Mouse (Mus musculus) midbrain, postnatal 0 days (tissue): Measurements from ENCODE around the gene Celf2. TPM values are rescaled to one million over a fixed set of nuclear protein-coding genes. Genes with fewer than 3 reads are reported as not detected.

Experiments
- ATAC-seq: fragments of 200-750 bp; cut with Nextera tagmentation; 2 replicates; pipeline ENCODE4 v1.8.0; 2017; ENCODE audit warnings: moderate number of reproducible peaks, mild to moderate bottlenecking, moderate TSS enrichment, moderate library complexity; ENCODE audit not compliant: low FRiP score
- DNase-seq: peaks from one replicate; pipeline ENCODE4 v3.0.0-alpha.2; 2015; ENCODE audit warnings: low spot score
- H3K27ac ChIP-seq: fragments of 300-500 bp; sonication (generic); 2 replicates; pipeline ENCODE4 v1.5.1; 2014; ENCODE audit warnings: low read depth, mild to moderate bottlenecking, low read length, mixed read lengths
- H3K27me3 ChIP-seq: fragments of 300-500 bp; sonication (generic); 2 replicates; pipeline ENCODE4 v1.6.1; 2014; ENCODE audit warnings: low read length, control low read depth, mixed read lengths; ENCODE audit not compliant: insufficient read depth
- H3K36me3 ChIP-seq: fragments of 300-500 bp; sonication (generic); 2 replicates; pipeline ENCODE4 v1.6.1; 2014; ENCODE audit warnings: low read length, control low read depth, mixed read lengths; ENCODE audit not compliant: insufficient read depth
- H3K4me1 ChIP-seq: fragments of 300-500 bp; sonication (generic); 2 replicates; pipeline ENCODE4 v1.6.1; 2014; ENCODE audit warnings: mild to moderate bottlenecking, control low read depth, antibody characterized with exemption, low read length, mixed read lengths; ENCODE audit not compliant: insufficient read depth
- H3K4me2 ChIP-seq: fragments of 300-500 bp; sonication (generic); 2 replicates; pipeline ENCODE4 v1.6.1; 2014; ENCODE audit warnings: low read depth, mild to moderate bottlenecking, low read length, mixed read lengths; ENCODE audit not compliant: poor library complexity, severe bottlenecking
- H3K4me3 ChIP-seq: fragments of 300-500 bp; sonication (generic); 2 replicates; pipeline ENCODE4 v1.5.1; 2014; ENCODE audit warnings: low read depth, mild to moderate bottlenecking, low read length, moderate library complexity
- H3K9ac ChIP-seq: fragments of 300-500 bp; sonication (generic); replicated peaks from 2 replicates; pipeline ENCODE4 v1.6.1; 2014; ENCODE audit warnings: mild to moderate bottlenecking, low read length, moderate library complexity, mixed read lengths; ENCODE audit not compliant: poor library complexity, severe bottlenecking
- H3K9me3 ChIP-seq: fragments of 300-500 bp; sonication (generic); 2 replicates; pipeline ENCODE4 v1.6.1; 2016; ENCODE audit warnings: low read length, control low read depth
- CTCF ChIP-seq: IDR thresholded peaks from 2 replicates; pipeline ENCODE4 v1.5.1; 2016; ENCODE audit warnings: antibody characterized with exemption, mild to moderate bottlenecking
- WGBS: fragments of 180-500 bp; shearing (Covaris S2); extraction: QIAGEN DNeasy Blood & Tissue Kit; methylation state at CpG from one replicate; pipeline ENCODE4 v1.1.7; 2014; 5-methylcytosine and 5-hydroxymethylcytosine counted together
- polyA plus RNA-seq: library from polyadenylated mRNA; unstranded; fragments of >200 nt; fragmentation: Nextera tagmentation; extraction: Ambion mirVana; gene quantifications from 2 replicates; pipeline ENCODE4 v1.2.1, GENCODE M21; 2015
- total RNA-seq: library from RNA; depleted of rRNA; stranded (reverse); fragments of >200 nt; gene quantifications from 2 replicates; pipeline ENCODE4 v1.2.3, GENCODE M21; 2014

Celf2 gene
- total and polyA plus RNA-seq, 2 experiments from 2014 or later, result 112 to 135 TPM

DNA sequence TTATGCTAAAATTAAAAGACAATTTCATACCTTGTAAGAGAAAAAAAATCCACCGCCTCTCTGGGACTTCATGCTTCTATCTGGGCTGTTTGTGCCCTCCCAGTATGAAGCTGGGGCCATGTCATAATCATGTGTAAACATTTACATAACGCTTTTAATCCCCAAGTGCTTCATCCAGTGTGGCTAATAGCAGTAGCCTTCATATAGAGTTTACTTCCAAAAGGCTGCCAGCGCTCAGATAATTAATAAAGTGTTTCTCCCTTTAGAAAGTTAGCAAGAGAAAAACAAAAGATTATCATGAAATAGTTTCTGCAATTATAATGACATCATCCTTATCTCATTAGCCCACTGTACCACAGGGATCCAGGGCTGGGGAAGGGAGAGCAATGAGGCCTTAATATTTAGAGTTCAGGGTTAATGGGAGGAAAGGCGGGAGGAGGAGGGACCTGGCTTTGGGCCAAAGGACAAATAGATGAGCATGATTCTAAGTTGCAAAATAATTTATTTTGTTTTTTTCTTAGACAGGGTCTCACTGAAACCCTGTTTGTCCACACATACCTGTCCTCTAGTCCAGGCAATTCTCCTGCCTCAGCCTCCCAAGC is 425.8 kb downstream of the Celf2 start:
- H3K9me3 ChIP-seq, result no peaks in the 10 kb centered on the region
- WGBS, result 72% methylated on average over 4 of the region's 4 CpGs
- no peak overlapping the region for H3K9ac ChIP-seq
- DNase-seq, result no peak
- H3K4me1 ChIP-seq, result 0 out of 2 replicates have a peak, but pooled peaks cover 10% of the 10 kb centered on the region
- H3K4me2 ChIP-seq, result no peak overlapping the region
- H3K27me3 ChIP-seq, result no peaks in the 10 kb centered on the region
- H3K27ac ChIP-seq, result no peak overlapping the region
- H3K4me3 ChIP-seq, result no peak overlapping the region
- no peaks in the 10 kb centered on the region for H3K36me3 ChIP-seq
- TF ChIP-seq CTCF, result no peak
- ATAC-seq, result no peak

DNA sequence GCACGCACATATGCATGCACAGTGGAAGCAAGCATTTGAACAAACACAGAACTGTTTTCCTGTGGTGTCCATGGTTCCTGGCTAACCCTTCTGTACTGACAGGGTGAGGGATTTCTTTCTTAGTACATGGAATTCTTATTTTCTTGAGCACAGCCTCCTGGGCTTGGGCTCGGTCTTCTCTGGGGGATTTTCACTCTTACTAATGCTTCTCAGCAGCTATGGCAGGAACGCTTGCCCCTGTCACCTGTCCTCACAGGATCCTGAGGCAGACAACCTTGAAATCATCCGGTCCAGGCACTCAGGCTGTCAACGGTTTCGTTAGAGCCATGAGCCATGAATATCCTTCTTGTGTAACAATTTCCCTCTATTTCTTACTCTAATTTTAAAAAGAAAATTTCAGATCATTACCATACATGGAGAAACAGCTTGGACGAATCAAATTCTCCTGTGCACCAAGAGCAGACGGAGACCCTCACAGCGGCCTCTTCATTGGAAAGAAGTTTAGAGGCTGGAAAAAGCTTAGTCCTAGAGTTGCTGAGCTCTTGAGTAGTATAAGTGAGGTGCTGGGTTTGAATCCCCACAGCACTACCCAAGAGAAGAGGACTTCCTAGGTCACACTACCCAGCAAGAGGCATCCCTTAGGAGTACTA is 426.9 kb downstream of the Celf2 start:
- H3K27ac ChIP-seq, result no peak overlapping the region
- 0 out of 2 replicates have a peak, but pooled peaks cover under 1% of the 10 kb centered on the region for H3K9me3 ChIP-seq
- no peak for ATAC-seq
- H3K36me3 ChIP-seq, result no peaks in the 10 kb centered on the region
- H3K9ac ChIP-seq, result 0 out of 2 replicates have a peak overlapping the region, but pooled peaks have one; percentile 8
- no peaks in the 10 kb centered on the region for H3K27me3 ChIP-seq
- no peak for DNase-seq
- H3K4me1 ChIP-seq, result 0 out of 2 replicates have a peak, but pooled peaks cover 10% of the 10 kb centered on the region
- no peak for TF ChIP-seq CTCF
- 70% methylated on average over 9 of the region's 9 CpGs for WGBS
- H3K4me3 ChIP-seq, result no peak overlapping the region
- no peak overlapping the region for H3K4me2 ChIP-seq

DNA sequence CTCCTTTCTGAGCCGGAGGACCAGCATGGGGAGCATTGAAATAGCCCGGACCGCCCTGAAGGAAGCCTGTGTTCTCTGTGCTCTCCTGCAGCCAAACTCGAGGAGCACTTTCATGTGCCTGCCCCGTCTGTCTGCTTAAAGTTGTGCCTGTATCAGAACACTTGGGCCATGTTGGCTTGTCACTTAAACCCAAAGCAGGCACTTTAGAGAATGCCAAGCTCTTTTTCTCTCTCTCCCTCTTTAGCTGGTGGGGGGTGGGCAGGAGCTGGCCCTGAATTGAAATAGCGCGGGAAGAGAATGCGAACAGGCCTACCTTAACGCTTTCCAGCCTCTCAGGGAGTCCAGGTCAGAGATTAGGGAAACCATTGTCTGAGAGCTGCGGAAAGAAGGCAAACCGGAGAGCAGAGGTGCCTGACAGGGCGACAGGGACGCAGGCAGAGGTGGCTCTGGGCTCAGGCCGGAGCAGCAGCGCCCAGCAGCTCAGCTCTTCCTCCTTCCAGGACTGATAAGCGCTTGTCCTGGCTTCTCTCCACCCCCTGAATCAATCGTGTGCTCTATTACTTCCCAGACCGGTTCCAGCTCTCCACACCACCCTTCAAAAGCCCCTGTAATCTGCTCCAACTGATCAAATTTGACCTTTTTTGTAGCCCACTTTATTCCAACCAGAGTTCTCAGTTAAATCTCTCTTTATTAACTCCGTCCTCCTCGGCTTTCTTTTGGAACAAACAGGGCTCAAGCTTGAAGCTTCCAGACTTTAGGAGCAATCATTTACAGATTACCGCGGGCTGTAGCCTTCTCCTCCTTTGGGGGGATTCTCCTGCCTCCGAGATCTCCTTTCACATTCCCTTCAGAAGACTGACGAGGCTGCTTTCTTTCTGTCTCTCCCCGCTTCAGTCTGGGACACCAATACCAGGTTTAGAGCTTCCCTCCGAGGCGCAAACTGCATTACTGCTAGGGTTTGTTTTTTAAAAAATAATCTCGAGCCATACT is 428.3 kb downstream of the Celf2 start:
- Histone ChIP-seq H3K36me3 (no peaks in the 10 kb centered on the region), H3K4me3 (peak overlapping the region; percentile 19; the same call in 1 of the 2 replicates), H3K27me3 (no peaks in the 10 kb centered on the region), H3K4me1 (0 out of 2 replicates have a peak, but pooled peaks cover 10% of the 10 kb centered on the region), H3K27ac (peak overlapping the region; percentile 52), H3K9ac (peak overlapping the region; percentile 57; the same call in 1 of the 2 replicates), H3K9me3 (0 out of 2 replicates have a peak, but pooled peaks cover 8% of the 10 kb centered on the region), H3K4me2 (peak overlapping the region; percentile 50)
- peak; percentile 62; the same call in 1 of the 2 replicates for ATAC-seq
- no peak for TF ChIP-seq CTCF
- no peak for DNase-seq
- 8% methylated on average over 28 of the region's 28 CpGs for WGBS

DNA sequence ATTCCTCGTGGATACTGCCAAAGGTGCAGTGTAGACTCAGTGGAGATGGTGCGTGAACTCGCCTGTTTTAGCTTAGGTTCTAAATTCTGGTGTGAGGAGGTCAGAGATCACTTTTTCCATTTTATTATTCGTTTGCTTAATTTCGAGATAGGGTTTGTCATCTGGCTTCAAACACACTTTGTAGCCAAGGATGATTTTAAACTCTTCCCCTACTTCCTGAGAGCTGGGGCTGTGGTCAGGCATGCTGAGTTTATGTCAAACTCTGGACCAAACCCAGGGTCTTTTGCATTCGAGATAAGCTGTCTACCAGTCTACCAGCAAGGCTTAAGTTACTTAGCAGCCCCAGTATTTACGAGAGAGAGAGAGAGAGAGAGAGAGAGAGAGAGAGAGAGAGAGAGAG is 429.3 kb downstream of the Celf2 start:
- WGBS, result 73% methylated on average over 7 of the region's 7 CpGs

DNA sequence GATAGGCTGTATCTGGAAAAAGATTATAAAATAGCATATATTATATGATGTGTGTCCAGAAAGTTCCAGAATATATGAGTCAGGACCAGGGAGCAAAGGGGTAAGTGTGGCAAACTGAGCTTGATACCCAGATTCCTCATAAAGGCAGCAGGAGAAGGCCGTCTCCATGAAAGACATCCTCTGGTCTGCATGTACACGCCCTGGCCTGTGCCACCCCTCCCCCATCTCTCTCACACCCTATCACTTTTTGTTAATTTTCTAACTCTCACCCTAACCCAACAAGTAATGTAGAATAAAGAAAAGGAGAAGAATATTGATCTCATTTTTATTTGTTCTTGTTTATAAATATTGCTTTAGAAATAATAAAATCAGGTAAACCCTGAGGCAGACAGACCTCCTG is 430.0 kb downstream of the Celf2 start:
- no peak overlapping the region for H3K27ac ChIP-seq
- DNase-seq (no peak), ATAC-seq (no peak)
- H3K4me3 ChIP-seq, result no peak overlapping the region
- no peak overlapping the region for H3K9ac ChIP-seq
- 90% methylated on average over 2 of the region's 2 CpGs for WGBS
- no peak overlapping the region for H3K4me2 ChIP-seq
- 0 out of 2 replicates have a peak, but pooled peaks cover 10% of the 10 kb centered on the region for H3K4me1 ChIP-seq
- TF ChIP-seq CTCF, result no peak
- no peaks in the 10 kb centered on the region for H3K36me3 ChIP-seq
- peaks cover 14% of the 10 kb centered on the region; the same call in 1 of the 2 replicates for H3K9me3 ChIP-seq
- H3K27me3 ChIP-seq, result no peaks in the 10 kb centered on the region

More for the DNA sequence above, 429.3 kb downstream of the Celf2 start:
- DNase-seq (no peak), ATAC-seq (no peak)
- H3K4me2 ChIP-seq, result no peak overlapping the region
- no peaks in the 10 kb centered on the region for H3K27me3 ChIP-seq
- no peaks in the 10 kb centered on the region for H3K36me3 ChIP-seq
- H3K27ac ChIP-seq, result no peak overlapping the region
- no peak overlapping the region for H3K9ac ChIP-seq
- 0 out of 2 replicates have a peak, but pooled peaks cover 10% of the 10 kb centered on the region for H3K4me1 ChIP-seq
- H3K9me3 ChIP-seq, result peaks cover 14% of the 10 kb centered on the region; the same call in 1 of the 2 replicates
- no peak for TF ChIP-seq CTCF
- no peak overlapping the region for H3K4me3 ChIP-seq
